Mouse (Mus musculus): ENCODE data around the gene Chst3. TPM values are rescaled to one million over a fixed set of nuclear protein-coding genes. Genes with fewer than 3 reads are reported as not detected.
"Not testable (repeated sequence)": the region's sequence is repeated elsewhere in the genome, so short reads cannot be mapped to it uniquely, and the experiment has no call there.

The Chst3 gene
- 1 to 10 TPM in 1 of 2 experiments, under 1 TPM in 1; 0.74 to 1.5 TPM for total RNA-seq (2021)
- long read RNA-seq, experiment 1, partial matches to known transcripts: 0 of 1 reads
- long read RNA-seq, experiment 1, other reads (novel, unspliced or antisense): 1 of 1 reads
- long read RNA-seq, experiment 2, partial matches to known transcripts: 0 of 4 reads
- long read RNA-seq, experiment 2, other reads (novel, unspliced or antisense): 4 of 4 reads

GRCm38 (mm10) chr10:60218591-60219499 is at the start of gene Chst3:
Gene Chst3 (minus strand): TSS chr10:60219260.
- peak; percentile 54 to 57 for DNase-seq

GRCm38 (mm10) chr10:60268738-60269137 is 49.7 kb upstream of the Chst3 start:
- no peak for DNase-seq

DNA sequence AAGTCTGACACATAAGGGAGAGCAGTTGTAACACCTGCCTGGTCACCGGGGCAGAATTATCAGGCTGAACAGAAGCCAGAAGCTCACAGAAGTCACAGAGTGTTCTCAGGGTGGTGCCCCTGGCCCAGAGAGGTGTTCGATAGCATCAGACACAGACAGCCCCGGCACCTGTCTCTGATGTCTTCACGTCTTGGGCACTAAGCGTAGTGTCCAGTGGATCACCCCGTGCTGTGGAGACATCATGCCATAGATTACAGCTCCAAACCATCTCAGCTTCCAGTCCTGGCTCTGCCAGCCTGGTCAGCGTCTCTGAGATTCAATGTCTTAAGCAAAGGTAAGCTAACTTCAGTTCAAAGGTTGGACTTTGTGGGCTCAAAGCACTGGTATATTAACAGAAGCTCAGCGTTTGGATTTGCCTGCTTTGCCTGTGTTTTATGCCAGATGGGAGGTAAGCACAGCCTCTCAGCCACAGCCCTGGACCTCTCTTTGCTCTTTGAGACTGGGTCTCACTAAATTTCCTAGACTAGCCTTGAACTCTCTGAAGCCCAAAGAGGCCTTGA is 47.9 kb upstream of the Chst3 start:
- DNase-seq: no peak

GRCm38 (mm10) chr10:60265252-60265651 is 46.2 kb upstream of the Chst3 start:
- peak; percentile 41 to 54 for DNase-seq

DNA sequence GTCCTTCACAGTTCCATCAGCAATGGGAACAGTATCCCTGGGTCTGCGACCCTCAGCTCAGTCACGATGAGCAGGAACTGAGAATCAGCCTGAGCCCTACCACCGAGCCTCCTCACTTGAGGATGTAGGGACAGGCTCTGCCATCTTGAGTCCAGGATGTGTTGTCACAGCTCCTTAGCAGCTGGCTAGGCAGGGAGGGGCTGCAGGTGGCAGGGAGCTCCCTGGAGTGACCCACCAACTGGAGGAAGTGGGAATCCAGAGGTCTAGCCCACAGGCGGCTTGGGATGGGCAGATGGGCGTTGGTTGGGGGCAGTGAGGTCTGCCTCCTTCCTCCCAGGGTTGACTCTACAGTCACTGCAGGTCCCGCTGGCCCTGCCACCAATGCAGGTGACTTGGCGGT is 44.3 kb upstream of the Chst3 start:
- DNase-seq: peak in 1 of 2 experiments; percentile 10

DNA sequence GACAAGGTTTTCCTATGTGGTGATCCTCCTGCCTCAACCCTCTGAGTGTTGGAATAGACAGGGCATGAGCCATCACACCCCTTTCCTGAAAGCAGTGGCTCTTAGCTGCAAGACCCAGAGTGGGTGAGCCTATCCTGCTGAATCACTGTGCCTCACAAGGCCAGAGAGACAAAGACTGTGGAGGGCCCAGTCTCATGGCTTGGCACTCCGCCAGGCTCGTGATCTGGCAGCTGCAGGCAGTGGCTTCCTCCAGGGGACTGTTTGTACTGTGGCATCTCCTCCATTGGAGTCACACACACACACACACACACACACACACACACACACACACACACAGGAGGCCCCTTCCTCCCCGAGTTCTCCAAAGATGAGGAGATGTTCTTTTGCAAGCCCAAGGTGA is 43.3 kb upstream of the Chst3 start:
- DNase-seq: peak; percentile 91 to 94

GRCm38 (mm10) chr10:60261530-60261929 is 42.5 kb upstream of the Chst3 start:
- no peak for DNase-seq

DNA sequence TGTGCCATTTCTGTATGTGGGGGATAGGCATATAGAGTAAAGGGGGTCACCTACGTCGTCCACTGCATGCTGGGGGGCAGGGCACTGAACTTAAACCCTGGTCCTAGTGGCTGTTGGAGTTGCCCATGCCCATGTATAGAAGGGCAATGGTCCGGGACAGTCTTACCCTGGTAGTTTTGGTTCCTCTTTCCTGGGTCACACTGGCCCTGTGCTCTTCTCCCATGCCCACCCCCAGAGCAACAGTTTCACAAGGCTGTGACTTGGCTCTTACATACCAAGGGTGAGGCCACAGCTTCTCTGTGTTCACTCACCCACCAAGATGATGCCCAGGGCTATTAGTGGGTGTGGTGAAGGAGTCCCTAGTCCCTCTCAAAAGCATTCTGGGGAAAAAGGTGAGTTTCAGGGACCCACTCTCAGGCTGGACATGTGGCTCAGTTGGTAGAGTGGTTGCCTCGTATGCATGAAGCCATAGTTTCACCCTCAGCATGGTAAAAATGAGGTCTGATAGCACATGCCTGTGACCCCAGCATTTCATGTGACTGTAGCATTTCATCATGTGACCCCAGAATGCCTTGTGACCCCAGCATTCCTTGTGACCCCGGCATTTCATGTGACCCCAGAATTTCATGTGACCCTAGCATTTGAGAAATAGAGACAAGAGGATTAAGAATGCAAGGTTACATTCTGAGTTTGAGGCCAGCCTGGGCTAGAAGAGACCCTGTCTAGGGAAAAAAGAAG is 41.7 kb upstream of the Chst3 start:
- DNase-seq: peak in 1 of 2 experiments; percentile 70

- no peak for DNase-seq
Observed at GRCm38 (mm10) chr10:60257261-60257825, 38.3 kb upstream of the Chst3 start.

DNA sequence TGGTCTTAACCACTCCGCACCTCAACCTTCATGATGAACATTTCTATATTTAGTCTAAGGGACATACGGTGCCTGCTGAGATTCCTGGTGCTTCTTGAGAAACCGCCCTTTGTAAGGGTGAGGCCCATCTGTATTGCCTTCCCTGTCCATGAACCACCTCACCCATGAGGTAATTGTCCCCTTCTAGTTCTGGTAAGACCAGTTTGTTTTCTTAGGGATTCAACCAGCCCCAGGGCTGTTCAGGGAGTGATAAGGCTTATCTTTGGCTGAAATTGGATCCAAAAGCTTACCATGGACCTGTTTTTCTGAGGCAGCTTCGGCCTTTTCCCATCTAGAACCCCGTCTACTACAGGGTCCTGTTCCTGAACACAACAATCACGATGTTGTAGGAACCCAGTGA is 37.0 kb upstream of the Chst3 start:
- DNase-seq: no peak

DNA sequence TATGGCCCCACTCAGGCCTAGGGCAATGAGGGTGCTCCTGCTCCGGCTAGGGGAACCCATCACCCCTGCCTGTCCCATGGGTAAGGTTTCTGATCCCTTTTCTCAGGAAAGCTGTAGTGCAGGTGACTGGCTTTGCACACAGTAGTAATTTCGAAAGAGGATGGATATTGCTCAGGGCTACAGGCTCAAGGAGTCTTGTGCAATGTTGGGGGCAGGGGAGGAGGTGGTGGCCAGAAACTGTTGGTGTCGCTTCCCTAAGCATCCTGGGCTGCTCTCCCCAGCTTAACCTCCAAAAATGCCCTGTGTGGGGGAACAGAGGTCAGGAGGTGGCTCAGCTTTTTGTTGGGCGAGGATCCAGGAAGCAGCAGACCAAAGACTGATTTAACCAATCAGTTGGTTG is 33.5 kb upstream of the Chst3 start:
- DNase-seq: no peak

- no peak for DNase-seq
Observed at GRCm38 (mm10) chr10:60252187-60252586, 33.1 kb upstream of the Chst3 start.

DNA sequence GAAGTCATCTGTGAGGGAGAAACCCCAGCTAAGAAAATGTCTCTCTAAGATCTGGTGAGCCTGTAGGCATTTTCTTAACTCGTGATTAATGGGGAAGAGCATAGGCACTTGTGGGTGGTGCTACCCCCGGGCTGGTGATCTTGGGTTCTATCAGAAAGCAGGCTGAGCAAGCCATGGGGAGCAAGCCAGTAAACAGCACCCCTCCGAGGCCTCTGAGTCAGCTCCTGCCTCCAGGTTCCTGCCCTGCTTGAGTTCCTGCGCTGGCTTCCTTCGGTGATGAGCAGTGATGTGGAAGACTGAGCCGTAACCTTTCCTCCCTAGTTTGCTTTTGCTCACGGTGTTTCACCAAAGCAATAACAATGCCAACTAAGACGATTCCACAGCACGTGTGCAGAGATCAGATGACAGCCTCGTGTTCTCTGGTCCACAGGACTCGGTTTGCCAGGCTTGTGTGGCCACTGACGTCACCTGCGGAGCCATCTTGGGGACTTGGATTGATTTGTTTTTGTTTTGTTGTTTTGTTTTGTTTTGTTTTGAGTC is 31.4 kb upstream of the Chst3 start:
- no peak for DNase-seq

- DNase-seq: not testable (repeated sequence)
Observed at GRCm38 (mm10) chr10:60248345-60248744, 29.3 kb upstream of the Chst3 start.

GRCm38 (mm10) chr10:60246519-60246918 is 27.5 kb upstream of the Chst3 start:
- DNase-seq: peak in 1 of 2 experiments; percentile 71

- no peak for DNase-seq
Observed at GRCm38 (mm10) chr10:60245635-60246034, 26.6 kb upstream of the Chst3 start.

DNA sequence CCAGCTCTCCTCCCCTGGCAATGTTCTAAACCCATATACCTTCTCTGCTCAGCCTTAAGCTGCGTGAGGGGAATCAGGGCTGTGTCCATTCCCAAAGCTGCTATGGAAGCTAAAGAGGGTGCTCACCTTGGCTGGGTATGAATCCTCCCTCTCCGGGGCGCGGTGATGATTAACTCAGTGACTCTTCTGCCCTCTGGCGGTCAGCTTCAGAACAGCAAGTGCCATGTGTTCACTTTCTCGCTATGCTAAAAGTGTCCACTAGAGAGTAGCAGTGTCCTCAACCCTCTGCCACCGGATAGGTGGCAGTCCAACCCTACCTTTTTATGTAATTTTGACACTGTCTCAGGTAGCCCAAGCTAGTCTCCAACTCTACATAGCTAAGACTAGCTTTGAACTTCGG is 26.0 kb upstream of the Chst3 start:
- peak; percentile 88 to 98 for DNase-seq

GRCm38 (mm10) chr10:60243941-60244340 is 24.9 kb upstream of the Chst3 start:
- no peak for DNase-seq

DNA sequence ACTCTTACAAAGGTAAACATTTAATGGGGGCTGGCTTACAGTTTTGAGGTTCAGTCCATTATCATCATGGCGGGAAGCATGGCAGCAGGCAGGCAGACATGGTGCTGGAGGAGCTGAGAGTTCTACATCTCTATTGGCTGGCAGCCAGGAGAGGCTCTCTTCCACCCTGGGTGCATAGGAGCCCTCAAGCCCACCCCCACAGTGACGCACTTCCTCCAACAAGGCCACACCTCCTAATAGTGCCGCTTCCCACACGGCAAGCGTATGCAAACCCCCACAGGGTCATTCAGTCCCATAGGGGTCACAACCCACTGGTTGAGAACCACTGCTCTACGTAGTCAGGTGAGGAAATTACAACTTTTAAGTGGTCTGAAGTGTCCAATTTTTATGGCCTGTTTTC is 21.4 kb upstream of the Chst3 start:
- DNase-seq: no peak

GRCm38 (mm10) chr10:60237475-60238154 is 18.6 kb upstream of the Chst3 start:
- peak; percentile 46 to 71 for DNase-seq

- not testable (repeated sequence) for DNase-seq
Observed at GRCm38 (mm10) chr10:60235876-60236275, 16.8 kb upstream of the Chst3 start.
